Mouse (Mus musculus) ES-Bruce4 (cell line): ENCODE data around the gene Ksr2.

Experiments used
- CTCF ChIP-seq: IDR thresholded peaks from one replicate; pipeline ENCODE4 v1.8.1; 2011; ENCODE audit warnings: low read depth, low read length
- EP300 ChIP-seq: IDR thresholded peaks from 2 replicates; pipeline ENCODE4 v1.6.1; 2011; ENCODE audit warnings: low read depth, low read length; ENCODE audit not compliant: insufficient read depth
- POLR2A ChIP-seq: IDR thresholded peaks from one replicate; pipeline ENCODE4 v1.8.1; 2011; ENCODE audit warnings: low read length; ENCODE audit not compliant: insufficient read depth

DNA sequence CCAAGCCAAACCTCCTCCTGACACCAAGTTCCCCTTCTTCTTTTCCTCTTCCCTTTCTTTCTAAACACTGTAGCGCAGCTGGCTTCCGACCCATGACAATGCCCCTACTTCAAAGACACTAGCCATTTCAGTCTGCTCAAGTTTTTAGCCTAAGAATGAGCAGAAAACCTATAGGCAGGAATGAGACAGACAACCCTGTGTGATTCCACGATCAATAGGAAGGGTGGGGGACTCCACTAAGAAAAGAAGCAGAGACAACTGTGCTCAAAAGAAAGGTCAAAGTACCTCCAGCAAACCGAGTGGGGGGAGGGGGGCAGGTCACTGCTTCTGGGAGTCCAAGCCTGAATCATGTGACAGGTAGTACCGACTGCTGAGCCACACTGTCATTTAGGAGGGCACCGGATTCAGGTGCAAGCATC lies 17.2 kb upstream of the Ksr2 start:
- TF ChIP-seq EP300 (peak; percentile 97), CTCF (no peak), POLR2A (no peak)
